Mouse (Mus musculus) midbrain, embryonic 11.5 days (tissue): ENCODE measurements around the gene Ociad2. TPM values are rescaled to one million over a fixed set of nuclear protein-coding genes. Genes with fewer than 3 reads are reported as not detected.

Experiments used
- ATAC-seq: fragments of 200-750 bp; cut with Nextera tagmentation; 2 replicates; pipeline ENCODE4 v1.8.0; 2017; ENCODE audit warnings: moderate TSS enrichment, moderate library complexity; ENCODE audit not compliant: low FRiP score
- DNase-seq: peaks from one replicate; pipeline ENCODE4 v3.0.0; 2015; ENCODE audit warnings: low spot score; ENCODE audit errors: missing footprints
- H3K27ac ChIP-seq: fragments of 300-500 bp; sonication (generic); 2 replicates; pipeline ENCODE4 v1.5.1; 2014; ENCODE audit warnings: low read depth, low read length
- H3K27me3 ChIP-seq: fragments of 300-500 bp; sonication (generic); 2 replicates; pipeline ENCODE4 v1.6.1; 2014; ENCODE audit warnings: mild to moderate bottlenecking, low read length, moderate library complexity, mixed read lengths; ENCODE audit not compliant: control insufficient read depth, insufficient read depth
- H3K36me3 ChIP-seq: fragments of 300-500 bp; sonication (generic); 2 replicates; pipeline ENCODE4 v1.6.1; 2014; ENCODE audit warnings: mild to moderate bottlenecking, low read length, moderate library complexity, mixed read lengths; ENCODE audit not compliant: control insufficient read depth, insufficient read depth
- H3K4me1 ChIP-seq: fragments of 300-500 bp; sonication (generic); 2 replicates; pipeline ENCODE4 v1.6.1; 2014; ENCODE audit warnings: low read length; ENCODE audit not compliant: control insufficient read depth, insufficient read depth
- H3K4me2 ChIP-seq: fragments of 300-500 bp; sonication (generic); 2 replicates; pipeline ENCODE4 v1.6.1; 2014; ENCODE audit warnings: mild to moderate bottlenecking, moderate library complexity
- H3K4me3 ChIP-seq: fragments of 300-500 bp; sonication (generic); 2 replicates; pipeline ENCODE4 v1.5.1; 2014; ENCODE audit warnings: low read depth, low read length
- H3K9ac ChIP-seq: fragments of 300-500 bp; sonication (generic); 2 replicates; pipeline ENCODE4 v1.6.1; 2014; ENCODE audit warnings: low read length
- H3K9me3 ChIP-seq: fragments of 300-500 bp; sonication (generic); 2 replicates; pipeline ENCODE4 v1.6.1; 2016; ENCODE audit warnings: low read length; ENCODE audit not compliant: control insufficient read depth
- WGBS: fragments of 180-500 bp; shearing (Covaris S2); extraction: QIAGEN DNeasy Blood & Tissue Kit; methylation state at CpG from one replicate; pipeline ENCODE4 v1.1.7; 2014; 5-methylcytosine and 5-hydroxymethylcytosine counted together
- polyA plus RNA-seq: library from polyadenylated mRNA; unstranded; fragments of >200 nt; fragmentation: Nextera tagmentation; extraction: Ambion mirVana; gene quantifications from 2 replicates; pipeline ENCODE4 v1.2.1, GENCODE M21; 2014

The Ociad2 gene
- polyA plus RNA-seq, 1 experiment from 2014 or later = 13.5 TPM

GRCm38 (mm10) chr5:73373184-73373583 is 32.4 kb upstream of the Ociad2 start:
- H3K9me3 ChIP-seq = no peaks in the 10 kb centered on the region
- ATAC-seq = no peak
- H3K4me3 ChIP-seq = no peak overlapping the region
- no peaks in the 10 kb centered on the region for H3K36me3 ChIP-seq
- no peak overlapping the region for H3K27ac ChIP-seq
- peaks cover 8% of the 10 kb centered on the region for H3K4me1 ChIP-seq
- H3K27me3 ChIP-seq = no peaks in the 10 kb centered on the region
- no peak overlapping the region for H3K4me2 ChIP-seq
- no peak for DNase-seq
- WGBS = 64% methylated on average over 3 of the region's 3 CpGs
- H3K9ac ChIP-seq = no peak overlapping the region

GRCm38 (mm10) chr5:73372601-73373000 is 31.8 kb upstream of the Ociad2 start:
- 70% methylated on average over 5 of the region's 5 CpGs for WGBS
- Histone ChIP-seq H3K9me3 (no peaks in the 10 kb centered on the region), H3K4me3 (no peak overlapping the region), H3K9ac (no peak overlapping the region), H3K36me3 (no peaks in the 10 kb centered on the region), H3K27me3 (no peaks in the 10 kb centered on the region), H3K4me2 (no peak overlapping the region), H3K27ac (no peak overlapping the region), H3K4me1 (peaks cover 8% of the 10 kb centered on the region)
- DNase-seq (no peak), ATAC-seq (no peak)

GRCm38 (mm10) chr5:73369731-73370130 is 28.9 kb upstream of the Ociad2 start:
- H3K4me2 ChIP-seq = no peak overlapping the region
- no peaks in the 10 kb centered on the region for H3K4me1 ChIP-seq
- no peaks in the 10 kb centered on the region for H3K27me3 ChIP-seq
- H3K9me3 ChIP-seq = no peaks in the 10 kb centered on the region
- H3K27ac ChIP-seq = no peak overlapping the region
- ATAC-seq (no peak), DNase-seq (no peak)
- H3K36me3 ChIP-seq = no peaks in the 10 kb centered on the region
- no peak overlapping the region for H3K9ac ChIP-seq
- 65% methylated on average over 3 of the region's 3 CpGs for WGBS
- no peak overlapping the region for H3K4me3 ChIP-seq

GRCm38 (mm10) chr5:73368845-73369447 is 28.1 kb upstream of the Ociad2 start:
- Histone ChIP-seq H3K4me1 (no peaks in the 10 kb centered on the region), H3K9me3 (no peaks in the 10 kb centered on the region), H3K36me3 (no peaks in the 10 kb centered on the region), H3K9ac (no peak overlapping the region), H3K4me2 (no peak overlapping the region), H3K27me3 (no peaks in the 10 kb centered on the region), H3K27ac (no peak overlapping the region), H3K4me3 (no peak overlapping the region)
- ATAC-seq (no peak), DNase-seq (no peak)
- whole genome bisulfite sequencing = 80% methylated on average over 10 of the region's 10 CpGs

- Histone ChIP-seq H3K27me3 (no peaks in the 10 kb centered on the region), H3K4me1 (no peaks in the 10 kb centered on the region), H3K4me2 (no peak overlapping the region), H3K9me3 (no peaks in the 10 kb centered on the region), H3K9ac (no peak overlapping the region), H3K4me3 (no peak overlapping the region), H3K27ac (no peak overlapping the region), H3K36me3 (no peaks in the 10 kb centered on the region)
- WGBS = 64% methylated on average over 4 of the region's 4 CpGs
- DNase-seq (no peak), ATAC-seq (no peak)
Measured at GRCm38 (mm10) chr5:73367906-73368305, 27.1 kb upstream of the Ociad2 start.

- Histone ChIP-seq H3K4me2 (no peak overlapping the region), H3K9ac (no peak overlapping the region), H3K4me1 (no peaks in the 10 kb centered on the region), H3K4me3 (no peak overlapping the region), H3K9me3 (no peaks in the 10 kb centered on the region), H3K27ac (no peak overlapping the region), H3K36me3 (no peaks in the 10 kb centered on the region), H3K27me3 (no peaks in the 10 kb centered on the region)
- 86% methylated on average over 2 of the region's 2 CpGs for WGBS
- DNase-seq (no peak), ATAC-seq (no peak)
Measured at GRCm38 (mm10) chr5:73364107-73364864, 23.5 kb upstream of the Ociad2 start.

DNA sequence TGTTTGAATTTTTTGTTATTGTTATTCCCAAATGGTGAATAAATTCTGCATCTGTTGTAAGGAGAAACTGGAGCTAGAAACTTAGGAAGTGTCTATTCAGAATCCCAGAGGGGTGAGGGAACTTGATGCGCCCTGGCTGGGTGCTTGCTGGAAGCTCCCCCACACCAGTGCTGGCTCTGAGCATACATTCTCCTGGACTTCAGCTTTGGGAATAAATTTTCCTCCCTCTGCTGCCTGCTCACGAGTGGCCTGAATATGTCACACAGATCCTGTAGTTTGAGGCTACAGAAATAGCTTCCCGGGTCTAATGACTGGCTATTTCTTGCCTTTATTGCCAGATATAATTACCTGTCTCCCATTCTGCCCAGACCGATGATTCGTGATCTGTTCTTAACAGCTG is 22.0 kb upstream of the Ociad2 start:
- 88% methylated on average over 5 of the region's 5 CpGs for WGBS
- no peak overlapping the region for H3K27ac ChIP-seq
- no peak overlapping the region for H3K4me2 ChIP-seq
- H3K4me3 ChIP-seq = no peak overlapping the region
- no peak for ATAC-seq
- H3K9ac ChIP-seq = no peak overlapping the region
- H3K27me3 ChIP-seq = no peaks in the 10 kb centered on the region
- H3K9me3 ChIP-seq = no peaks in the 10 kb centered on the region
- H3K36me3 ChIP-seq = no peaks in the 10 kb centered on the region
- DNase-seq = no peak
- H3K4me1 ChIP-seq = no peaks in the 10 kb centered on the region

- DNase-seq (no peak), ATAC-seq (no peak)
- no peaks in the 10 kb centered on the region for H3K4me1 ChIP-seq
- H3K9ac ChIP-seq = no peak overlapping the region
- WGBS = 90% methylated on average over 7 of the region's 7 CpGs
- no peak overlapping the region for H3K27ac ChIP-seq
- H3K27me3 ChIP-seq = no peaks in the 10 kb centered on the region
- H3K36me3 ChIP-seq = no peaks in the 10 kb centered on the region
- no peak overlapping the region for H3K4me2 ChIP-seq
- no peaks in the 10 kb centered on the region for H3K9me3 ChIP-seq
- no peak overlapping the region for H3K4me3 ChIP-seq
Measured at GRCm38 (mm10) chr5:73362338-73362737, 21.5 kb upstream of the Ociad2 start.

DNA sequence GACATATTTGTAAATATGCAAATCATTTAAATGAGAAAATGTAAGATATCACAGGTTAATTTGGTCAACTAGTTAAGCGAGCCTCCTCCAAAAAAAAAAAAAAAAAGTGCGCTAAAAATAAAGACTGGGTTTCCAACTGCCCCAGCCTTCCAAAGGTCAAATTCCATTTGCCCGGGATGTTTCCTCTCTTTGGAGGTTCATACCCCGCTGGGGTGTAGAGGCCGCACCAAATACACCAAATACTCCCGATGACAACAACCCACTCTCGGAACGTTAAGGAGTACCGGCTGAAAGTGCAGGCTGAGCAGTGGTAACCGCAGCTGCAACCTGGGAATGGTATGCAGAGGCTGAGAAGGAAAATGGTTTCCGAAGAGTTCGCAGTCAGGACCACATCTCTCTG is 19.4 kb upstream of the Ociad2 start:
- no peaks in the 10 kb centered on the region for H3K4me1 ChIP-seq
- WGBS = 29% methylated on average over 12 of the region's 12 CpGs
- H3K27me3 ChIP-seq = no peaks in the 10 kb centered on the region
- no peak overlapping the region for H3K4me3 ChIP-seq
- H3K27ac ChIP-seq = no peak overlapping the region
- DNase-seq (no peak), ATAC-seq (no peak)
- H3K9ac ChIP-seq = no peak overlapping the region
- no peaks in the 10 kb centered on the region for H3K36me3 ChIP-seq
- no peak overlapping the region for H3K4me2 ChIP-seq
- no peaks in the 10 kb centered on the region for H3K9me3 ChIP-seq
